Mouse (Mus musculus): ENCODE results near the gene Sez6l.
A peak's percentile ranks its signal among the peaks of the same experiment; 100 is the strongest.

Sez6l gene

DNA sequence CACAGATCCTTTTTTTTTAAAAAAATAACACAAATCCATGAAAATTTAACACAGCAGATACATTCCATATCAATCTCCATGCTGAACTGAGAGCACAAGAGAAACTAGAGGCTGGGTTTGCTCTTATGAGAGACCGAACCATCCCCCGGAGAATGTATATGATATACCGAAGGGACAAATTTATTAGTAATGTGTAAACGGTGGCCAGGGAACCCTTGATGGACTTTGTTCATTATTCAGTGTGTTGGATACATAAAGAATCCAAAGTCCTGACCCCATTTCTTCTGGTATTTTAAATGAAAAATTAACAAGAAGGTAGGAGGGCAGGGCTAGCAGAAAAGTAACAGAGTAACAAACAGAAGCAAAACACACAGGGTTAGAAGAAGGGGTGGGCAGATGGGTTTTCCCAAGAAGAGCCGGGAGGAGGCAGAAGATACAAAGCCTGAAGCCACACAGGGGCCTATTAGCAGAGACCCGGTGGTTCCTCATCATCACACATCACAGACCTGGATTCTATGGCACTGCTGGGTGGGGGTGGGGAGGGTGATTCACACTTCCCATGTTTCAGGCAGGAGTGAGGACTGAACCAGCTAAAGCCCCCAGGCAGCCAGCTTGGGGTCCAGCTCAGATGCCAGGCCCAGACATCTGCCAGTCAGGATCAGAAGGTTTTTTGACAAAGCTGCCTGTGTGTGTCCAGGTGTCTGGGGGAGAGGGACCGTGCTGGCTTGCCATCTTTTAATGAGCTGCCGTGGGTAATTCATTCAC is 76.9 kb downstream of the Sez6l start:
- no peak for TF ChIP-seq GATA4 (IDR thresholded peaks at IDR 0.05; ENCODE audit: insufficient replicate concordance, low read length)

GRCm38 (mm10) chr5:112498921-112499917 is 77.8 kb downstream of the Sez6l start:
- peak; percentile 60; the same call in 1 of the 2 replicates for TF ChIP-seq GATA4 (IDR thresholded peaks at IDR 0.05; ENCODE audit: insufficient replicate concordance, low read length)

DNA sequence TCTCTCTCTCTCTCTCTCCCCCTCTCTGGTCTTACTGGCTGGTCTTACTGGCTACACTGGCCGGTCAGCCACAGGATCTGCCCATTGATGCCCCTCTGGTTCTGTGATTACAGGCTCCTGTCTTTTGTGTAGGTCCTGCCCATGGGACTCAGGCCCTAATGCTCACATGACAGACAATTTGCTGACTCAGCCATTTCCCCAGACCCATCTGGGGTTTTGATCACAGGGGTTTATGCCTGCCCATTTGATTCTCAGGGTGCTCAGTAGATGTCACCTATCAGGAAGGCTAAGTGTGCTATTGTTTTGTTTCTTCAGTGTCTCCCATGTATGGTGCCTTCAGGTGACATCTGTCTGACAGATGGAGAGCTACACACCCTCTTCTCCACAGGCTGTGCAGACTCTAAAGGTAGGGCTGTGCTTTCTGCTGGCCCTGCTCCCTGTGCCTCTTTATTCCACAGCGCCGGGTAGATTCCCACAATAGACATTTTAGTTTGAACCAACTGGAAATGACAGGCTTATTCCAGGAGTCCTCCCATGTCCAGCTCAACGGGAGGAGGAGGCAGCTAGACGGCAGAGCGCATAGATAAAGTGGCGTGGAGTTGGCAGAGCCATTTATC is 80.1 kb downstream of the Sez6l start:
- TF ChIP-seq GATA4 (IDR thresholded peaks at IDR 0.05; ENCODE audit: insufficient replicate concordance, low read length) = no peak

DNA sequence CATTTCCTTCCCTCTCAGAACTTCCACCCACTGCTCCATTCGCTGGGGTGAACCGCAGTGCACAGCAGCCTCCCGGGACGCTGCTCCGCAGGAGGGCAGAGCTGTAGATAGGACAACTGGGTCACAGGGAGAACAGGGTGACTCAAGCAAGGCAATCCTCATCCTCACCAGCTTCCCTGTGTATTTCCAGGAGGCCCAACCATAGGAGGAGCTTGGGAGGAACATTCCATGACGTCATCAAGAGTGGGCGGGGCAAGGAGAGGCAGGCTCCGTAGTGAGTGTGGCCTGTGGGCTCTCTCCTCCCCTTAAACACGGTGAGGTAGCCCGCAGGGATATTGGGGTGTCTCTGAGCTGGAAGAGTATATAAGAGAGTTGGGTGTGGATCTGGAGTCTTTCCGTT is 83.5 kb downstream of the Sez6l start:
- TF ChIP-seq GATA4 (IDR thresholded peaks at IDR 0.05; ENCODE audit: insufficient replicate concordance, low read length) = no peak

- TF ChIP-seq GATA4 (IDR thresholded peaks at IDR 0.05; ENCODE audit: insufficient replicate concordance, low read length) = no peak
These were observed 85.5 kb downstream of the Sez6l start for GRCm38 (mm10) chr5:112491489-112491888.

DNA sequence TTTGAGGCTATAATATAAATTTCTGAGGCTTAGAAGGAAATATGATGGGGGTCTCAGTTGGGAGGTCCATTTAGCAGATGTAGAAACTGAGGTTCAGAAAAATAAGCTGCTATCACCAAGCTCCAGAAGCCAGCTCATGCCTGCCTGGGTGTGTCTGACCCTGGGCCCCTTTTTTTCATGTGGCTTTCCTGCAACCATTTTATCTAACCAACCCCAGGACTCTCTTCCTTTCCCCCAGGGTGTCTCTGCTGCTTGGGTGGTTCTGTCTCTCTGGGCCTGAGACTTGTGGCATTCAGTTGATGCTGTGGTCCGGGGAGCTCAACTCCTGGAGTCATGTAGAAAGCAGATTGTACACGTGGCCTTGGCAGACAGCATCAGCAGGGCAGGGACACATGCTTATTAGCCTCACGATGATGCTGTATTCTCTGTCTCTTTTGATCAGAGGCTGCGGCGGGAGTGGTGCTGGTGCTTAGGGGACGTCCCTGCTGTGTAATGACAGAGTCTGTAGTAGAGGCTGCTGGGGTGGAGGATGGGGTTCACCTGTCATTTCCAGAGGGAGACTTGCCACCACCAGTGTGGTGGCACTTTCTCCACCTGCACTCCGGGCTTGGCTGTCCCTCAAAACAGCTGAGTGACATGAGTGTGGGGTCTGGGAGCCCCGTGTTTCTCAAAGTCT is 88.7 kb downstream of the Sez6l start:
- TF ChIP-seq GATA4 (IDR thresholded peaks at IDR 0.05; ENCODE audit: insufficient replicate concordance, low read length) = no peak

GRCm38 (mm10) chr5:112487504-112487903 is 89.5 kb downstream of the Sez6l start:
- TF ChIP-seq GATA4 (IDR thresholded peaks at IDR 0.05; ENCODE audit: insufficient replicate concordance, low read length) = no peak

DNA sequence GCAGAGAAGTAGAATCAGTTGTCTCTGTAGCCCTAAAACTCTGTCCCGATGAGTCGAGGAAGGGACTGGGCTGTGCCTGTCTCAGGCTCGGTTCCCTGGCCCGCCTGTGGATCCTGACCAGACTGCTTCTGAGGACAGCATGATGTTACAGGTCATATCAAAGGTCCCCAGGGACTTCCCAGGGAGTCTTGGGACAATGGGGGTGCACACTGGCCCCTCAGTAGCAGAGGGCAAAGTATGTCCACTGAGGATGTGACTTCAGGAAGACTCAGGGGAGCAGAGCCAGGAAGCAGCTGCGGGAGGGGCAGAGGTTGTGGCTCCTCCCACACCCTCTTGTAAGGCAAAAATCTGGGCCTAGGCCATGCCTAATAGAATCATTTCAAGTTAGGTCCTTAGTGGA is 90.6 kb downstream of the Sez6l start:
- TF ChIP-seq GATA4 (IDR thresholded peaks at IDR 0.05; ENCODE audit: insufficient replicate concordance, low read length) = no peak

GRCm38 (mm10) chr5:112484924-112485715 is 91.9 kb downstream of the Sez6l start:
- no peak for TF ChIP-seq GATA4 (IDR thresholded peaks at IDR 0.05; ENCODE audit: insufficient replicate concordance, low read length)

GRCm38 (mm10) chr5:112483030-112483429 is 94.0 kb downstream of the Sez6l start:
- TF ChIP-seq GATA4 (IDR thresholded peaks at IDR 0.05; ENCODE audit: insufficient replicate concordance, low read length) = no peak

- no peak for TF ChIP-seq GATA4 (IDR thresholded peaks at IDR 0.05; ENCODE audit: insufficient replicate concordance, low read length)
These were observed 94.4 kb downstream of the Sez6l start for GRCm38 (mm10) chr5:112482551-112482950.

GRCm38 (mm10) chr5:112481946-112482410 is 95.0 kb downstream of the Sez6l start:
- TF ChIP-seq GATA4 (IDR thresholded peaks at IDR 0.05; ENCODE audit: insufficient replicate concordance, low read length) = no peak

DNA sequence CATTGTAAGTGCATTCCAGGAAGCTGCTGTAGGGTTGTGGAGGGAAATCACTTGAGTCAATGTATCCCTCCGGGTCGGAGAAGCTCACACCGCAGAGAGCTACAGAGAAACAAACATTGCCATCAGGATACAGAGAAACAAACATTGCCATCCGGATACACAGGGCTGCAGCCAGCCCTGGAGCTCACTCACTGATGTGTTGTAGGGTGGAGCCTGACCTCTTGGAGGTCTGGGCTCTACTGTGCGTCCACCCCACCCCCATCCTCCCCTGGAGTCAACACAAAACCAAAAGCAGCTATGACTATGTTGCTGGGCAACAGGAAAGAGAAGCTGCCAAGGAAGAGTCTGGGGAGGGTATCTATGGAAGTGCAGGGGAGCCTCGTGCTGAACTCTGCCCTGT is 103.5 kb downstream of the Sez6l start:
- no peak for TF ChIP-seq GATA4 (IDR thresholded peaks at IDR 0.05; ENCODE audit: insufficient replicate concordance, low read length)

GRCm38 (mm10) chr5:112470144-112470543 is 106.8 kb downstream of the Sez6l start:
- no peak for TF ChIP-seq GATA4 (IDR thresholded peaks at IDR 0.05; ENCODE audit: insufficient replicate concordance, low read length)

All from liver, adult (tissue).